Mouse (Mus musculus): ENCODE measurements around the gene Gm45021. TPM values are rescaled to one million over a fixed set of nuclear protein-coding genes. Genes with fewer than 3 reads are reported as not detected.

Gene Gm45021
- polyA plus RNA-seq, 1 experiment: not detected

GRCm38 (mm10) chr6:48648779-48649178 is 59.4 kb downstream of the Gm45021 start:
- no peaks in the 10 kb centered on the region for H3K9me3 ChIP-seq (ENCODE audit: control insufficient read depth, low read length)
- TF ChIP-seq TAL1 (IDR thresholded peaks at IDR 0.05; ENCODE audit: low read length) (no peak), GATA1 (IDR thresholded peaks at IDR 0.05; ENCODE audit: low read length) (no peak)
- H3K4me1 ChIP-seq (ENCODE audit: control insufficient read depth): no peaks in the 10 kb centered on the region

DNA sequence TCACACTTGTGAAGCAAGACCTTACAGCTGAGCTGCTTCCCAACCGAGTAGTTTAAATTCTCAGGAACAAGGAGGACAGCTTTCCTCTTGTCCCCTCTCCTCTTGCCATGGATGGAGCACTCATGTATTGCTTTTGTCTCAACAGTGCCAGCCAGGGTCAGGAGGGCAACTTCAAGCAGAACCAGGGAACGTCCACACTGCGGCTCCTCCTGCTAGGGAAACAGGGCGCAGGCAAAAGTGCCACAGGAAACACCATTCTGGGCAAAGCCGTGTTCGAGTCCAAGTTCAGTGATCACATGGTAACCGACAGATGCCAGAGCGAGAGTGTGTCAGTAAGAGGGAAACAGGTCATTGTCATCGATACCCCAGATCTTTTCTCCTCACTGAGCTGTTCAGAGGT is 60.6 kb downstream of the Gm45021 start:
- Histone ChIP-seq H3K4me1 (ENCODE audit: control insufficient read depth) (no peaks in the 10 kb centered on the region), H3K27me3 (ENCODE audit: control insufficient read depth) (no peaks in the 10 kb centered on the region), H3K36me3 (ENCODE audit: control insufficient read depth) (no peaks in the 10 kb centered on the region), H3K4me3 (replicated peaks) (no peak overlapping the region), H3K9me3 (ENCODE audit: control insufficient read depth, low read length) (no peaks in the 10 kb centered on the region)
- TF ChIP-seq TAL1 (IDR thresholded peaks at IDR 0.05; ENCODE audit: low read length) (no peak), GATA1 (IDR thresholded peaks at IDR 0.05; ENCODE audit: low read length) (no peak)

More at GRCm38 (mm10) chr6:48648779-48649178, 59.4 kb downstream of the Gm45021 start:
- H3K36me3 ChIP-seq (ENCODE audit: control insufficient read depth): no peaks in the 10 kb centered on the region
- no peak overlapping the region for H3K4me3 ChIP-seq (replicated peaks)
- no peaks in the 10 kb centered on the region for H3K27me3 ChIP-seq (ENCODE audit: control insufficient read depth)

- no peak overlapping the region for H3K4me3 ChIP-seq (replicated peaks)
- no peaks in the 10 kb centered on the region for H3K9me3 ChIP-seq (ENCODE audit: control insufficient read depth, low read length)
- no peaks in the 10 kb centered on the region for H3K27me3 ChIP-seq (ENCODE audit: control insufficient read depth)
- H3K4me1 ChIP-seq (ENCODE audit: control insufficient read depth): no peaks in the 10 kb centered on the region
- TF ChIP-seq TAL1 (IDR thresholded peaks at IDR 0.05; ENCODE audit: low read length): no peak
- no peaks in the 10 kb centered on the region for H3K36me3 ChIP-seq (ENCODE audit: control insufficient read depth)
Observed at GRCm38 (mm10) chr6:48658721-48659120, 69.3 kb downstream of the Gm45021 start.

Other genes starting within 250 kb of the Gm45021 start
- 0.06 and 0.11 TPM in 2 replicates for gene Krba1, start 194.0 kb upstream of the Gm45021 start, polyA plus RNA-seq (2012)
- gene Zfp467, start 143.8 kb upstream of the Gm45021 start, polyA plus RNA-seq (2012): 0.07 TPM in 2 replicates
- gene Sspo, start 141.4 kb upstream of the Gm45021 start, polyA plus RNA-seq (2012): not detected in 2 replicates
- 0.06 TPM in 1 of 2 replicates, not detected in the other for gene Atp6v0e2, start 52.0 kb upstream of the Gm45021 start, polyA plus RNA-seq (2012)
- 0.05 and 0.27 TPM in 2 replicates for gene Lrrc61, start 34.8 kb upstream of the Gm45021 start, polyA plus RNA-seq (2012)
- 0.07 TPM in 1 of 2 replicates, not detected in the other for gene Rarres2, start 16.8 kb upstream of the Gm45021 start, polyA plus RNA-seq (2012)
- gene Repin1, start 4.3 kb downstream of the Gm45021 start, polyA plus RNA-seq (2012): 0.06 and 0.15 TPM in 2 replicates
- not detected in 2 replicates for gene Gm44965, start 4.3 kb downstream of the Gm45021 start, polyA plus RNA-seq (2012)
- gene Zfp775, start 12.5 kb downstream of the Gm45021 start, polyA plus RNA-seq (2012): 0.03 TPM in 2 replicates
- 0.02 TPM in 1 of 2 replicates, not detected in the other for gene AI854703, start 37.2 kb downstream of the Gm45021 start, polyA plus RNA-seq (2012)
- not detected in 2 replicates for gene Gimap8, start 57.6 kb downstream of the Gm45021 start, polyA plus RNA-seq (2012)
- gene Gimap9, start 86.5 kb downstream of the Gm45021 start, polyA plus RNA-seq (2012): 0.05 TPM in 1 of 2 replicates, not detected in the other
- gene Gimap4, start 94.9 kb downstream of the Gm45021 start, polyA plus RNA-seq (2012): not detected in 2 replicates
- gene Gimap6, start 118.6 kb downstream of the Gm45021 start, polyA plus RNA-seq (2012): not detected in 2 replicates
- gene Gm28053, start 129.0 kb downstream of the Gm45021 start, polyA plus RNA-seq (2012): not detected in 2 replicates
- gene Gimap7, start 129.0 kb downstream of the Gm45021 start, polyA plus RNA-seq (2012): not detected in 2 replicates
- 0.02 and 0.03 TPM in 2 replicates for gene Gimap1, start 149.4 kb downstream of the Gm45021 start, polyA plus RNA-seq (2012)
- 0.04 and 0.05 TPM in 2 replicates for gene Gimap5, start 156.6 kb downstream of the Gm45021 start, polyA plus RNA-seq (2012)
- gene Gimap3, start 181.2 kb downstream of the Gm45021 start, polyA plus RNA-seq (2012): 0.02 TPM in 1 of 2 replicates, not detected in the other